Mouse (Mus musculus): ENCODE measurements around the gene Nrxn1. TPM values are rescaled to one million over a fixed set of nuclear protein-coding genes. Genes with fewer than 3 reads are reported as not detected.

The Nrxn1 gene
- polyA plus RNA-seq, 1 experiment from 2014 or later, result 1.9 TPM

GRCm38 (mm10) chr17:90809197-90810163 lies 283.4 kb downstream of the Nrxn1 start:
- H3K9ac ChIP-seq (ENCODE audit: low read length), result no peak overlapping the region
- ATAC-seq (ENCODE audit: low FRiP score, low TSS enrichment) (0 out of 2 replicates have a peak, but pooled peaks have one; percentile 24), DNase-seq (ENCODE audit: low spot score) (peak; percentile 29)
- no peaks in the 10 kb centered on the region for H3K4me1 ChIP-seq (replicated peaks; ENCODE audit: control insufficient read depth, insufficient read depth)
- no peak overlapping the region for H3K27ac ChIP-seq (replicated peaks)
- TF ChIP-seq EP300 (optimal IDR thresholded peaks at IDR 0.05), result no peak
- TF ChIP-seq CTCF (IDR thresholded peaks at IDR 0.05; ENCODE audit: low read depth), result peak; percentile 84
- WGBS, result 64% methylated on average over 8 of the region's 8 CpGs
- no peak overlapping the region for H3K4me3 ChIP-seq (ENCODE audit: low read depth, low read length)
- H3K36me3 ChIP-seq (ENCODE audit: control insufficient read depth, insufficient read depth, low read length), result no peaks in the 10 kb centered on the region
- H3K4me2 ChIP-seq (replicated peaks; ENCODE audit: low read depth), result no peak overlapping the region
- H3K9me3 ChIP-seq (ENCODE audit: control insufficient read depth, low read length), result no peaks in the 10 kb centered on the region
- H3K27me3 ChIP-seq (ENCODE audit: control insufficient read depth, insufficient read depth, low read length), result no peaks in the 10 kb centered on the region

- Histone ChIP-seq H3K4me1 (replicated peaks; ENCODE audit: control insufficient read depth, insufficient read depth) (no peaks in the 10 kb centered on the region), H3K4me3 (ENCODE audit: low read depth, low read length) (no peak overlapping the region), H3K27ac (replicated peaks) (no peak overlapping the region), H3K9me3 (ENCODE audit: control insufficient read depth, low read length) (no peaks in the 10 kb centered on the region), H3K27me3 (ENCODE audit: control insufficient read depth, insufficient read depth, low read length) (no peaks in the 10 kb centered on the region), H3K9ac (ENCODE audit: low read length) (no peak overlapping the region), H3K4me2 (replicated peaks; ENCODE audit: low read depth) (no peak overlapping the region), H3K36me3 (ENCODE audit: control insufficient read depth, insufficient read depth, low read length) (no peaks in the 10 kb centered on the region)
- no peak for DNase-seq (ENCODE audit: low spot score)
- TF ChIP-seq EP300 (optimal IDR thresholded peaks at IDR 0.05), result no peak
- TF ChIP-seq CTCF (IDR thresholded peaks at IDR 0.05; ENCODE audit: low read depth), result no peak
- 76% methylated on average over 2 of the region's 2 CpGs for WGBS
- ATAC-seq (ENCODE audit: low FRiP score, low TSS enrichment), result no peak
Measured at GRCm38 (mm10) chr17:90808256-90808655, 284.6 kb downstream of the Nrxn1 start.

- Histone ChIP-seq H3K36me3 (ENCODE audit: control insufficient read depth, insufficient read depth, low read length) (no peaks in the 10 kb centered on the region), H3K9me3 (ENCODE audit: control insufficient read depth, low read length) (no peaks in the 10 kb centered on the region), H3K4me1 (replicated peaks; ENCODE audit: control insufficient read depth, insufficient read depth) (no peaks in the 10 kb centered on the region), H3K4me3 (ENCODE audit: low read depth, low read length) (no peak overlapping the region), H3K9ac (ENCODE audit: low read length) (no peak overlapping the region), H3K27ac (replicated peaks) (no peak overlapping the region), H3K27me3 (ENCODE audit: control insufficient read depth, insufficient read depth, low read length) (no peaks in the 10 kb centered on the region), H3K4me2 (replicated peaks; ENCODE audit: low read depth) (no peak overlapping the region)
- ATAC-seq (ENCODE audit: low FRiP score, low TSS enrichment) (no peak), DNase-seq (ENCODE audit: low spot score) (no peak)
- TF ChIP-seq CTCF (IDR thresholded peaks at IDR 0.05; ENCODE audit: low read depth), result no peak
- TF ChIP-seq EP300 (optimal IDR thresholded peaks at IDR 0.05), result no peak
Measured at GRCm38 (mm10) chr17:90807199-90807598, 285.7 kb downstream of the Nrxn1 start.

GRCm38 (mm10) chr17:90798689-90799088 lies 294.2 kb downstream of the Nrxn1 start:
- H3K9ac ChIP-seq (ENCODE audit: low read length), result no peak overlapping the region
- no peak overlapping the region for H3K27ac ChIP-seq (replicated peaks)
- 65% methylated on average over 2 of the region's 2 CpGs for WGBS
- H3K36me3 ChIP-seq (ENCODE audit: control insufficient read depth, insufficient read depth, low read length), result no peaks in the 10 kb centered on the region
- ATAC-seq (ENCODE audit: low FRiP score, low TSS enrichment) (no peak), DNase-seq (ENCODE audit: low spot score) (no peak)
- H3K4me2 ChIP-seq (replicated peaks; ENCODE audit: low read depth), result no peak overlapping the region
- no peak for TF ChIP-seq CTCF (IDR thresholded peaks at IDR 0.05; ENCODE audit: low read depth)
- TF ChIP-seq EP300 (optimal IDR thresholded peaks at IDR 0.05), result no peak
- no peak overlapping the region for H3K4me3 ChIP-seq (ENCODE audit: low read depth, low read length)
- H3K4me1 ChIP-seq (replicated peaks; ENCODE audit: control insufficient read depth, insufficient read depth), result no peaks in the 10 kb centered on the region
- H3K9me3 ChIP-seq (ENCODE audit: control insufficient read depth, low read length), result no peaks in the 10 kb centered on the region
- no peaks in the 10 kb centered on the region for H3K27me3 ChIP-seq (ENCODE audit: control insufficient read depth, insufficient read depth, low read length)

- no peaks in the 10 kb centered on the region for H3K4me1 ChIP-seq (replicated peaks; ENCODE audit: control insufficient read depth, insufficient read depth)
- 82% methylated on average over 2 of the region's 2 CpGs for WGBS
- H3K36me3 ChIP-seq (ENCODE audit: control insufficient read depth, insufficient read depth, low read length), result no peaks in the 10 kb centered on the region
- no peak overlapping the region for H3K4me2 ChIP-seq (replicated peaks; ENCODE audit: low read depth)
- DNase-seq (ENCODE audit: low spot score) (no peak), ATAC-seq (ENCODE audit: low FRiP score, low TSS enrichment) (no peak)
- H3K27ac ChIP-seq (replicated peaks), result 0 out of 2 replicates have a peak overlapping the region, but pooled peaks have one; percentile 8
- no peak for TF ChIP-seq EP300 (optimal IDR thresholded peaks at IDR 0.05)
- TF ChIP-seq CTCF (IDR thresholded peaks at IDR 0.05; ENCODE audit: low read depth), result no peak
- H3K9ac ChIP-seq (ENCODE audit: low read length), result no peak overlapping the region
- H3K9me3 ChIP-seq (ENCODE audit: control insufficient read depth, low read length), result no peaks in the 10 kb centered on the region
- H3K27me3 ChIP-seq (ENCODE audit: control insufficient read depth, insufficient read depth, low read length), result no peaks in the 10 kb centered on the region
- H3K4me3 ChIP-seq (ENCODE audit: low read depth, low read length), result no peak overlapping the region
Measured at GRCm38 (mm10) chr17:90797659-90798288, 295.1 kb downstream of the Nrxn1 start.

GRCm38 (mm10) chr17:90796974-90797373 lies 295.9 kb downstream of the Nrxn1 start:
- H3K4me3 ChIP-seq (ENCODE audit: low read depth, low read length), result no peak overlapping the region
- no peaks in the 10 kb centered on the region for H3K9me3 ChIP-seq (ENCODE audit: control insufficient read depth, low read length)
- H3K9ac ChIP-seq (ENCODE audit: low read length), result no peak overlapping the region
- TF ChIP-seq EP300 (optimal IDR thresholded peaks at IDR 0.05) (no peak), CTCF (IDR thresholded peaks at IDR 0.05; ENCODE audit: low read depth) (no peak)
- no peak overlapping the region for H3K27ac ChIP-seq (replicated peaks)
- H3K36me3 ChIP-seq (ENCODE audit: control insufficient read depth, insufficient read depth, low read length), result no peaks in the 10 kb centered on the region
- H3K27me3 ChIP-seq (ENCODE audit: control insufficient read depth, insufficient read depth, low read length), result no peaks in the 10 kb centered on the region
- WGBS, result 76% methylated on average over 2 of the region's 2 CpGs
- DNase-seq (ENCODE audit: low spot score) (no peak), ATAC-seq (ENCODE audit: low FRiP score, low TSS enrichment) (no peak)
- H3K4me2 ChIP-seq (replicated peaks; ENCODE audit: low read depth), result no peak overlapping the region
- H3K4me1 ChIP-seq (replicated peaks; ENCODE audit: control insufficient read depth, insufficient read depth), result no peaks in the 10 kb centered on the region
